Mouse (Mus musculus): ENCODE measurements at regions not wholly inside any gene's neighbourhood (a gene's known extent, or its start where the extent isn't known, plus 50 kb on each side); places are given as distances from the start of the nearest gene placed in this dataset.

- DNase-seq (ENCODE audit: low spot score in 2 of 2), result no peak
- intact Hi-C loops (cut with DNase I), result no loop called here
Observed at GRCm38 (mm10) chr15:36945309-36945708, 62.3 kb downstream of the Zfp706 start.

DNA sequence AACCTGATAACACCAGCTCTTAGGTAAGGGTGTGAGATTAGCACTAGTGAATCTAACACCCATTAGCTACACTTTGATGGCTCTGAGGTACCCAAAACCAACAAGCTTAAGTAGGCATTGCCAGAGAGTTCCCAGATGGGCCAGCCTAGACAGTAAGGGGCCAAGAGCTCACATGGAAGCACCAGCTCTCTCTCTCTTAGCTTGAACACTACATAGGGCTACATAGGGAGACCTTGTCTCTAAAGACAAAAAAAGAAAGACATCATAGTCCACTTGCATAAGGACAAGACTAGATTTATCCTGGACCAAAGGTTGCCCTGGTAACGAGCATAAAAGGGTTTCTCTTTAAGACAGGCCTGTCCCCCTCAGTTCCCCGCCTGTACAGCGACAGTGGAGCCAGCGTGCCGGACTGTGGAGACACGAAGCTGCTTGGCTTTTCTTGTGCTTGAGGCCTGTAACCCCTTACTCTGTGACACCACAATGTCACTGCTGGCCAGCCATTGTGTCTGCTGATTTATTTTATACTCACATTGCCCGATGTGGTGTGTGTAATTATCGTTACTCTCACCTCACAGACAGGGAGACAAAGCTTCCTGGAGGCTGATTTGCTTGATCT lies 62.9 kb downstream of the Zfp706 start:
- DNase-seq (ENCODE audit: low spot score in 2 of 2), result no peak
- intact Hi-C loops (cut with DNase I), result no loop called here

- DNase-seq (ENCODE audit: low spot score in 2 of 2), result peak; percentile 39 to 72
- intact Hi-C loops (cut with DNase I), result no loop called here
Observed at GRCm38 (mm10) chr15:36943492-36944112, 64.0 kb downstream of the Zfp706 start.

DNA sequence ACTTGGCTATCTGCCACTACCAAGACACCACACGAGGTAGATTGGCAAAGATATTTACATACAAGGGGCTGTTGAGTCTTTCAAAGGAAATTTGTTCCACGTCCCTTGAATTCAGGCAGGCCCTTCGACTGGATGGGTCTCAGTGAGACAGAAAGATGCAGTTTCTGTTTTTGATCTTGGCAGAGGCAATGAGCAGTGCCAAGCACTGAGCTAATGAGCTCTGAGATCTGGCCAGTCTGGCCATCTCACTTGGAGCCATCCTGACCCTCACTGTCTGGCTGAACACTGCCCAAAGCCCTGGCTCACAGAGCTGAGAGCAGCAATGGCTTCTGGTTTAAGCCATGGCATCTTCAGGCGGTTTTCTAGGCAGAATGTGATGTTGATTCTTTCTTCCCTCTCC lies 65.3 kb downstream of the Zfp706 start:
- intact Hi-C loops (cut with DNase I), result no loop called here
- no peak for DNase-seq (ENCODE audit: low spot score in 2 of 2)

- intact Hi-C loops (cut with DNase I), result no loop called here
- DNase-seq (ENCODE audit: low spot score in 2 of 2), result no peak
Observed at GRCm38 (mm10) chr15:36941741-36942140, 65.8 kb downstream of the Zfp706 start.

- intact Hi-C loops (cut with DNase I), result loop anchor here (1.0 to 2.0 kb wide), 3 partner anchors 28 to 67 kb away; partner anchors contain the start of gene Zfp706
- no peak for DNase-seq (ENCODE audit: low spot score in 2 of 2)
Observed at GRCm38 (mm10) chr15:36939608-36940007, 68.0 kb downstream of the Zfp706 start.

DNA sequence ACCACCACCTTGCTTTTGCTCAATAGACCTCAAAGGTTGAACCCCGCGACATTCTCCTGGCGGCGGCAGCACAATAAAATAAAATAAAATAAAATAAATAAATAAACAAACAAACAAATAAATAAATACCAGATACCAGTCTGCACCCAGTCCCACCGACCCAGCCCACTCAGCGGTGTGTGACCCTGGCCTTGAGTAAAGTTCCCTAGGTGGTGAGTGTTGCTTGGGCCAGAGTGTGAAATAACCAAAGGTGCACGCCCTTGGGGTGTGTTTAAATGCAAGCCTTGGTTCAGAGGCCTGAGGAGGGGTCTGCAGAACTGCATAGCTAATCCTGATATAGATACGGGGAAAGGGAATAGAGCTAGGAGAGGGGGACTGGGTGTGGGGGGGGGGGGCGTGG lies 68.4 kb downstream of the Zfp706 start:
- intact Hi-C loops (cut with DNase I), result loop anchor here (1.0 to 2.0 kb wide), 3 partner anchors 28 to 68 kb away; partner anchors contain the start of gene Zfp706
- DNase-seq (ENCODE audit: low spot score in 2 of 2), result no peak

DNA sequence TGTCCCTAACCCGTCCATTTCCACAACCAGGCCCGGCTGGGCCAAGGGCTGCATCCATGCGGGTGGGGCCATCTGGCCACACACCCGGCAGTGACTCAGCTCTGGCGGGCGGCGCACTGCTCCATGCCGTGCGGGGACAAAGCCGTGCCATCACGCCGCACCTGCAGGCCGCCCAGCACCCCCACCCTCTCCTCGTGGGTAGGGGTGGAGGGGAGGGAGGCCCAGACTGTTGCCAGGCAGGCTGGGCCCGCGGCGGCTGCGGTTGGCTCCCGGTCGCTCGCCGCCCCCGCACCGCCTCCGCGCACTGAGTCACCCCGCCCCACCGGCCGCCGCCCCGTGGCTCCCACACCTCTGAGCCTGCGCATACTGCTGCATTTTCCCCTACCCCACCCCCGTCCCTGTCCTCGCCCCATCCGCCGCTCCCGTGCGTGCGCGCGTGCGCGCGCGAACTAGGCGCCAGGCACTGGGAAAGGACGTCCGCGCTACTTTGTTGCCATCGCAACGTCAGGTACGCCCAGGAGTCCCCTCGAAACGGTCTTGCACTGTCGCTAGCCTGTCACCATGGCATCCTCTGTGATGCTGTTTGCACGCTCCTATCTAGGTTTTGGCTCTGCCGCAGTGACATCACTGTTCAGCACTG lies 68.9 kb downstream of the Zfp706 start:
- peak; percentile 92 to 93 for DNase-seq (ENCODE audit: low spot score in 2 of 2)
- intact Hi-C loops (cut with DNase I), result loop anchor here (1.0 to 2.0 kb wide), 5 partner anchors 22 to 145 kb away; partner anchors contain the start of gene Zfp706

- intact Hi-C loops (cut with DNase I), result loop anchor here (1.0 to 2.0 kb wide), 4 partner anchors 22 to 145 kb away; partner anchors contain the start of gene Zfp706
- no peak for DNase-seq (ENCODE audit: low spot score in 2 of 2)
Observed at GRCm38 (mm10) chr15:36937757-36938498, 69.6 kb downstream of the Zfp706 start.

DNA sequence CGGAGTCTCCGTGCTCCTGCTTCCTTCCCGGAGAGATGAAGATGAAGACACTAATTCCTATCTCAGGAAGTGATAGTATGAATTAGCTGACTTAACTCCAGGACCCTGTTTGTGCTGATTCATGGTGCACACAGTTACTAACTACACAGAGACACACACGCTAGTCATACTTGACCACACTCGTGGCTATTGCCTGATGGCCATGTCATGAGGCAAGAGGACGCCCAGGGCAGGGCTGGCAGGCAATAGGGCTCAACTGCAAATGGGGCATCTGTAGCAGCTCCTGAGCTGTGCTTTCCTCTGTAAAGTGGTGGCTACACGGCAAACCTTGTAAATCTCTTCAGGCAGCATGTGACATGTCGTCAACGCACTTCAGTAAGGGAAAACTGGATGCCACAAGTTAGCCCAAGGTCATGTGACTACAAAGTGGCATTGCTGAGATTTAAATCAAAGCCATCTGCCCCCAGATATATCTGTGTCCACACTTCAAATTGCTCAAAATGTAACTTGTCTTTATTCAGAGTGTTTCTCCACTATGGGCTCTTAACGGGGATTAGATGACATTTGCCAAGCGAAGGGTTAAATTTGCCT lies 70.4 kb downstream of the Zfp706 start:
- no peak for DNase-seq (ENCODE audit: low spot score in 2 of 2)
- intact Hi-C loops (cut with DNase I), result no loop called here

DNA sequence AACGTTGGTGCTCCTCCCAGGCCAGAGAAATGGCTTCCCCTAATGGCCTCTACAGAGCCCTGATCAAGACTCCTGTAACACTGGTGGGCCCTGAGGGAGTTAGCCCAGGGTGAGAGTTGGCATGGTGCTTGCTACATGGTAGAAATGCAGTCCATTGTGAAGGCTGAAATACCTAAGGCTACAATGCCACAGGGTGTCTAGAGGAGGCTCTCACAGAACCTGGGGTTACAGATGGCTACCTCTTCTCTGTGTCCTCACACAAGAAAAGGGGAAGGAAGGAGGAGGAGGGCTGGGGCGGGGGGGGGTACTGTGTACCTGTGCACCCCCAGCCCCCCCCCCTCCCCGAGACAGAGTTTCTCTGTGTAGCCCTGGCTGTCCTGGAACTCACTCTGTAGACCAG lies 72.8 kb downstream of the Zfp706 start:
- intact Hi-C loops (cut with DNase I), result no loop called here
- no peak for DNase-seq (ENCODE audit: low spot score in 2 of 2)

- DNase-seq (ENCODE audit: low spot score in 2 of 2), result no peak
- intact Hi-C loops (cut with DNase I), result no loop called here
Observed at GRCm38 (mm10) chr15:36933581-36933991, 74.0 kb downstream of the Zfp706 start.

DNA sequence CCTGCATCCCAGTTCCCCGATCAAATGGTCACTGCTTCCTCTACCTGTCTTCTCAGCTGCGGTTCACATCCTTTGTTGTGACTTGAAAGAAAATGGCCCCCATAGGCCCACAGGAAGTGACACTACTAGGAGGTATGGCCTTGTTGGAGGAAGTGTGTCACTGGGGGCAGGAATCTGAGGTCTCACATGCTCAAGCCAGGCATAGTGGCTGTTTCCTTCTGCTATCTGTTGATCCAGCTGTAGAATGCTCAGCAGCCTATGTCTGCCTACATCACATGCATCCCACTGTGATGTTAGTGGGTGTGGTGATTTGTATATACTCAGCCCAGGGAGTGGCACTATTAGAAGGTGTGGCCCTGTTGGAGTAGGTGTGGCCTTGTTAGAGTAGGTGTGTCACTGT lies 76.1 kb downstream of the Zfp706 start:
- intact Hi-C loops (cut with DNase I), result no loop called here
- DNase-seq (ENCODE audit: low spot score in 2 of 2), result no peak

DNA sequence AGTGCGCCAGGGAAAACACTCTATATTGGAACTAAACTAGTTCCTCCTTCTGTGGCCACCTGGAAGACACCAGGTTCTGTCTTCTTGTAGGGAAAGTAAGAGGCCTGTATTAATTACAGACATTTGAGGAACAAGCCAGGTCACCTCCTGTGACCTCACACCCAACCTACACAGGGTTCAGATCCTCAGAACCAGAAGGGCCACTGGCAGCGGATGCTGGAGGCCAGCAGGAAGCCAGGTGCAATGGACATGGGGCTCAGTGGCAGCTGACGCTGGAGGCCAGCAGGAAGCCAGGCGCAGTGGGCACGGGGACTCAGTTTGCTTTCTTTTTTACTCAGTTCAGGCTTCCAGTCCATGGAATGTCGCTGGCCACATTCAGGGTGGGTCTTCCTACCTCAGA lies 77.1 kb downstream of the Zfp706 start:
- DNase-seq (ENCODE audit: low spot score in 2 of 2), result no peak
- intact Hi-C loops (cut with DNase I), result no loop called here

DNA sequence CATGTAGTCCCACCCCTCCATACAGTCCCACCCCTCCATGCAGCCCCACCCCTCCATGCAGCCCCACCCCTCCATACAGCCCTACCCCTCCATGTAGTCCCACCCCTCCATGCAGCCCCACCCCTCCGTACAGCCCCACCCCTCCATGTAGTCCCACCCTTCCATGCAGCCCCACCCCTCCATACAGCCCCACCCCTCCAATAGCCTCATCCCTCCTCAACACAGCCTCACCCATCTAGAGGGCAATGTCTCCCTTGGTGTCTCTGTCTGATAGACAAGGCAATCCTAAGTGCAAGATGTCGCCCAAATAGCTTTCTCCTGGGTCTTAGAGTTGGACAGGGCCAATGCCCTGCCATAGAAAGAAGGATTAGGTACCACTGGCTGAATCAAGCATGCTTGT lies 77.8 kb downstream of the Zfp706 start:
- intact Hi-C loops (cut with DNase I), result no loop called here
- DNase-seq (ENCODE audit: low spot score in 2 of 2), result no peak

DNA sequence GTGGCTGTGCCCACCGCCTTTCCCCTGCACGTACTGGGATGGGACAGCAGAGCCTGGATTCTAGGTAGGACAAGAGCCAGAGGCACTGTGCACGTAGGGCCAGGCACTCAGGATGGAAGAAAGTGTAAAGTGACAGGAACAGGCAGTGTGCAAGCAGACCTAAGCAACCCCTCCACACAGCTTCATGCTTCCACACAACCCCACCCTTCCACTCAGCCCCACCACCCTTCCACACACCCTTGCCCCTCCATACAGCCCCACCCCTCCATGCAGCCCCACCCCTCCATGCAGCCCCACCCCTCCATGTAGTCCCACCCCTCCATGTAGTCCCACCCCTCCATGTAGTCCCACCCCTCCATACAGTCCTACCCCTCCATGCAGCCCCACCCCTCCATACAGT lies 78.5 kb downstream of the Zfp706 start:
- DNase-seq (ENCODE audit: low spot score in 2 of 2), result no peak
- intact Hi-C loops (cut with DNase I), result no loop called here

DNA sequence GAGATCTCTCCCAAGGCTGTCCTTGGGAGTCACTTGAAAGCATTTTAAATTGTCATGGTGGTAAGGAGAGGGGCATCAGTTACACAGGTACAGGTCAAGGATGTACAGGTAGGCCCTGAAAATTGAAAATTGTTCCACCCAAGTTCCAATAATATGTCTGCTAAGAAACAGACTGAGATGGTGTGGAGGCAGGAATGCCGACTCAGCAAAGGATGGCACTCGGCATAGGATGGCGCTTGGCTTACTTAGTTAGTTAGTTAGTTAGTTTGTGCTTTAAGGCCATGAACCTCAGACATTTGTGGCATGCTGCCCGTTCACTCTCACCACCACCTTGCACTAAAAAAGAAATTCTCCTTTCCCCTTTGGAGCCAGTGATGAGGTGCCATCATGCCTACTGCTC lies 78.9 kb downstream of the Zfp706 start:
- no peak for DNase-seq (ENCODE audit: low spot score in 2 of 2)
- intact Hi-C loops (cut with DNase I), result no loop called here

- intact Hi-C loops (cut with DNase I), result no loop called here
- no peak for DNase-seq (ENCODE audit: low spot score in 2 of 2)
Observed at GRCm38 (mm10) chr15:36927436-36927835, 80.1 kb downstream of the Zfp706 start.

GRCm38 (mm10) chr15:36924171-36924570 lies 83.4 kb downstream of the Zfp706 start:
- no peak for DNase-seq (ENCODE audit: low spot score in 2 of 2)
- intact Hi-C loops (cut with DNase I), result no loop called here

- no peak for DNase-seq (ENCODE audit: low spot score in 2 of 2)
- intact Hi-C loops (cut with DNase I), result no loop called here
Observed at GRCm38 (mm10) chr15:36921384-36921783, 86.2 kb downstream of the Zfp706 start.
